Mouse (Mus musculus): ENCODE measurements around the gene Itgb4. TPM values are rescaled to one million over a fixed set of nuclear protein-coding genes. Genes with fewer than 3 reads are reported as not detected.

Gene Itgb4
- polyA plus RNA-seq, 1 experiment: 5.6 TPM

DNA sequence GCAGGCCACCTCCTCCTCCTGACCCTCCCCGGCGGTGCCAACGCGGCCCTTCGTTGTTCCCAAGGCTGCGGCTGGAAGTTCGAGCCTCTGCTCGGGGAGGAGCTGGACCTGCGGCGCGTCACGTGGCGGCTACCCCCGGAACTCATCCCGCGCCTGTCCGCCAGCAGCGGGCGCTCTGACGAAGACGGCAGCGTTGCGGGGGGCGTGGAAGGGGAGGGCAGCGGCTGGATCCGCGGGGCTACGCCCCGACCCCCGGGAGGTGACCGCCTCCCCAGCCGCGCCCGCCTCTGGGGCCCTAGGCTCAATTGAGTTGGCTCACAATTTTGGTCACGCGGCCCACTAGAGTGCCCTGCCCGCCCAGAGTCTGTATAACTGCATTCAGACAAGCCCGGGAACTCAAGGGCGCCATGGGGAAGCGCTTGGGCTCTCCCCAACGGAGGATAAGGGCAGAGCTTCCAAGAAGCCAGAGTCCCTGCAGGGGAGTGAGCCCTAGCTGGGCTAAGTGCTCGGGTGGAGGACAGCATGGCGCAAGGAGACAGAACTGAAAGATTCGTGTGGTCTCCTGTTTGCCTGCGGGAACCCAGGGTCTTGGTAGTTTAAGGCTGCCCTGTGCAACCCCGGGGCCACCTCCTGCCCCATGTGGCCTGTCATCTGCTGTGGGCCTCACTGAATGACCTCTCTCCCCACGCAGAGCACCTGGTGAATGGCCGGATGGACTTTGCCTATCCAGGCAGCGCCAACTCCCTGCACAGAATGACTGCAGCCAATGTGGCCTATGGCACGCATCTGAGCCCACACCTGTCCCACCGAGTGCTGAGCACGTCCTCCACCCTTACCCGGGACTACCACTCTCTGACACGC, 30.6 kb downstream of the Itgb4 start:
- Histone ChIP-seq H3K36me3 (replicated peaks; ENCODE audit: low read length) (peaks cover 48% of the 10 kb centered on the region), H3K27me3 (replicated peaks) (no peaks in the 10 kb centered on the region), H3K9me3 (peaks cover 5% of the 10 kb centered on the region), H3K4me1 (peaks cover 93% of the 10 kb centered on the region), H3K4me3 (replicated peaks) (peak overlapping the region; percentile 92)
- TF ChIP-seq GATA1 (IDR thresholded peaks at IDR 0.05; ENCODE audit: borderline replicate concordance, low read length) (no peak), FLI1 (IDR thresholded peaks at IDR 0.05; ENCODE audit: low read length) (no peak)

- TF ChIP-seq GATA1 (IDR thresholded peaks at IDR 0.05; ENCODE audit: borderline replicate concordance, low read length): no peak
- H3K36me3 ChIP-seq (replicated peaks; ENCODE audit: low read length): peaks cover 56% of the 10 kb centered on the region
- H3K9me3 ChIP-seq: peaks cover 5% of the 10 kb centered on the region
- peak overlapping the region; percentile 92 for H3K4me3 ChIP-seq (replicated peaks)
- peaks cover 93% of the 10 kb centered on the region for H3K4me1 ChIP-seq
- H3K27me3 ChIP-seq (replicated peaks): no peaks in the 10 kb centered on the region
Observed at GRCm38 (mm10) chr11:116005701-116006419, 31.4 kb downstream of the Itgb4 start.

DNA sequence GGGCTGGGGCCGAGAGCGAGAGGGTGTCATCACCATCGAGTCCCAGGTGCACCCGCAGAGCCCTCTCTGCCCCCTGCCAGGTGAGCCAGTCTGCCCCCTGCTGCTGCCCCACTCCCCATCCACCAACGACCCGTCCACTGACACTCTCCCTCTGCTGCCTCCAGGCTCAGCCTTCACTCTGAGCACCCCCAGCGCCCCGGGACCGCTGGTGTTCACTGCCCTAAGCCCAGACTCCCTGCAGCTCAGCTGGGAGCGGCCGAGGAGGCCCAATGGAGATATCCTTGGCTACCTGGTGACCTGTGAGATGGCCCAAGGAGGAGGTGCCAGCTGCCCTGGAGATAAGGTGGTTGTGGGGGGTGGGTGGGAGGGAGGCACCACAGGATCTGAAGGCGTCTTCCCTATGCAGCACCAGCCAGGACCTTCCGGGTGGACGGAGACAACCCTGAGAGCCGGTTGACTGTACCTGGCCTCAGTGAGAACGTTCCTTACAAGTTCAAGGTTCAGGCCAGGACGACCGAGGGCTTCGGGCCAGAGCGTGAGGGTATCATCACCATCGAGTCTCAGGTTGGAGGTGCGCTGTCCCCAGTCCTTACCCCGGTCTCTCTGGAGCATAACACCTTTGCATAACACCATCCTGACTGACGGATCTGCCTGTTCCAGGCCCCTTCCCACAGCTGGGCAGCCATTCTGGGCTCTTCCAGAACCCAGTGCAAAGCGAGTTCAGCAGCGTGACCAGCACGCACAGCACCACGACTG, 32.8 kb downstream of the Itgb4 start:
- Histone ChIP-seq H3K36me3 (replicated peaks; ENCODE audit: low read length) (peaks cover 63% of the 10 kb centered on the region), H3K9me3 (peaks cover 5% of the 10 kb centered on the region), H3K4me1 (peaks cover 100% of the 10 kb centered on the region), H3K27me3 (replicated peaks) (no peaks in the 10 kb centered on the region), H3K4me3 (replicated peaks) (no peak overlapping the region)
- TF ChIP-seq FLI1 (IDR thresholded peaks at IDR 0.05; ENCODE audit: low read length) (no peak), GATA1 (IDR thresholded peaks at IDR 0.05; ENCODE audit: borderline replicate concordance, low read length) (no peak)

- TF ChIP-seq GATA1 (IDR thresholded peaks at IDR 0.05; ENCODE audit: borderline replicate concordance, low read length) (no peak), FLI1 (IDR thresholded peaks at IDR 0.05; ENCODE audit: low read length) (no peak)
- peaks cover 59% of the 10 kb centered on the region for H3K36me3 ChIP-seq (replicated peaks; ENCODE audit: low read length)
- no peak overlapping the region for H3K4me3 ChIP-seq (replicated peaks)
- peaks cover 100% of the 10 kb centered on the region for H3K4me1 ChIP-seq
- H3K9me3 ChIP-seq: no peaks in the 10 kb centered on the region
- H3K27me3 ChIP-seq (replicated peaks): no peaks in the 10 kb centered on the region
Observed at GRCm38 (mm10) chr11:116008411-116008810, 33.9 kb downstream of the Itgb4 start.

- peaks cover 59% of the 10 kb centered on the region for H3K36me3 ChIP-seq (replicated peaks; ENCODE audit: low read length)
- no peak overlapping the region for H3K4me3 ChIP-seq (replicated peaks)
- TF ChIP-seq GATA1 (IDR thresholded peaks at IDR 0.05; ENCODE audit: borderline replicate concordance, low read length) (no peak), FLI1 (IDR thresholded peaks at IDR 0.05; ENCODE audit: low read length) (no peak)
- H3K4me1 ChIP-seq: peaks cover 96% of the 10 kb centered on the region
- no peaks in the 10 kb centered on the region for H3K27me3 ChIP-seq (replicated peaks)
- H3K9me3 ChIP-seq: no peaks in the 10 kb centered on the region
Observed at GRCm38 (mm10) chr11:116008832-116009375, 34.4 kb downstream of the Itgb4 start.

DNA sequence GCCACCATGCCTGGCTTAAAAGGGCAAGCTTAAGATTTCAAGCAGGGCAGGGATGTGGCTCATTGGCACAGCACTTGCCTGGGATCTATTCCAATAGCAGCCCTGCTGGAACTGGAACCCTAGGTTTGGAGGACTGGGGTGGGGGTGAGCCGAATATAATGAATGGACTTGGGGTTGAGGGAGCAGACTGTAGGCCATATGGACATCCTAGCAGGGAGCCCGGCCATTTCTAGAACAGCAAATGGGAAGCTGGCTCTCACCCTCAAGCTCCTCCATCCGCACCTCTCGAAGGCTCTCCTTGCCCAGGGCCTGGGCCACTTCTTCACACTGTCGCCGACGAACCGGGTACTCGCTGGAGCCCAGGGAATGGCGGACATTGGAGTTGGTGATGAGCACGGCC, 35.2 kb downstream of the Itgb4 start:
- Histone ChIP-seq H3K27me3 (replicated peaks) (no peaks in the 10 kb centered on the region), H3K9me3 (no peaks in the 10 kb centered on the region), H3K4me3 (replicated peaks) (no peak overlapping the region), H3K4me1 (peaks cover 95% of the 10 kb centered on the region), H3K36me3 (replicated peaks; ENCODE audit: low read length) (peaks cover 59% of the 10 kb centered on the region)
- TF ChIP-seq GATA1 (IDR thresholded peaks at IDR 0.05; ENCODE audit: borderline replicate concordance, low read length) (no peak), FLI1 (IDR thresholded peaks at IDR 0.05; ENCODE audit: low read length) (no peak)

- H3K27me3 ChIP-seq (replicated peaks): no peaks in the 10 kb centered on the region
- peaks cover 59% of the 10 kb centered on the region for H3K36me3 ChIP-seq (replicated peaks; ENCODE audit: low read length)
- TF ChIP-seq GATA1 (IDR thresholded peaks at IDR 0.05; ENCODE audit: borderline replicate concordance, low read length) (no peak), FLI1 (IDR thresholded peaks at IDR 0.05; ENCODE audit: low read length) (no peak)
- peaks cover 95% of the 10 kb centered on the region for H3K4me1 ChIP-seq
- H3K9me3 ChIP-seq: no peaks in the 10 kb centered on the region
- H3K4me3 ChIP-seq (replicated peaks): peak overlapping the region; percentile 18
Observed at GRCm38 (mm10) chr11:116010146-116010545, 35.6 kb downstream of the Itgb4 start.

GRCm38 (mm10) chr11:116010948-116011347, 36.4 kb downstream of the Itgb4 start:
- no peaks in the 10 kb centered on the region for H3K27me3 ChIP-seq (replicated peaks)
- H3K4me1 ChIP-seq: peaks cover 89% of the 10 kb centered on the region
- peaks cover 56% of the 10 kb centered on the region for H3K36me3 ChIP-seq (replicated peaks; ENCODE audit: low read length)
- H3K9me3 ChIP-seq: no peaks in the 10 kb centered on the region
- peak overlapping the region; percentile 10 for H3K4me3 ChIP-seq (replicated peaks)
- TF ChIP-seq GATA1 (IDR thresholded peaks at IDR 0.05; ENCODE audit: borderline replicate concordance, low read length): no peak
- no peak for TF ChIP-seq FLI1 (IDR thresholded peaks at IDR 0.05; ENCODE audit: low read length)

- H3K9me3 ChIP-seq: no peaks in the 10 kb centered on the region
- no peak for TF ChIP-seq FLI1 (IDR thresholded peaks at IDR 0.05; ENCODE audit: low read length)
- no peak for TF ChIP-seq GATA1 (IDR thresholded peaks at IDR 0.05; ENCODE audit: borderline replicate concordance, low read length)
- peaks cover 85% of the 10 kb centered on the region for H3K4me1 ChIP-seq
- H3K36me3 ChIP-seq (replicated peaks; ENCODE audit: low read length): peaks cover 48% of the 10 kb centered on the region
- no peaks in the 10 kb centered on the region for H3K27me3 ChIP-seq (replicated peaks)
- H3K4me3 ChIP-seq (replicated peaks): peak overlapping the region; percentile 98
Observed at GRCm38 (mm10) chr11:116011529-116012261, 37.2 kb downstream of the Itgb4 start.

Measured in megakaryocyte, embryonic 14.5 days (primary cell).